Mouse (Mus musculus): ENCODE data around the gene Rab4a. TPM values are rescaled to one million over a fixed set of nuclear protein-coding genes. Genes with fewer than 3 reads are reported as not detected.

Gene Rab4a
- polyA plus RNA-seq, 1 experiment: 111 TPM

GRCm38 (mm10) chr8:123817747-123818146 is 12.0 kb downstream of the Rab4a start:
- TF ChIP-seq POLR2A (IDR thresholded peaks at IDR 0.05; ENCODE audit: borderline replicate concordance, insufficient read depth, low read length) (no peak), CTCF (IDR thresholded peaks at IDR 0.05; ENCODE audit: borderline replicate concordance, insufficient read depth, low read depth, low read length) (0 out of 2 replicates have a peak, but pooled peaks have one; percentile 11)
- Histone ChIP-seq H3K27ac (ENCODE audit: insufficient read depth, low read length) (no peak overlapping the region), H3K4me3 (replicated peaks; ENCODE audit: insufficient read depth, low read depth, low read length) (no peak overlapping the region), H3K4me1 (ENCODE audit: control insufficient read depth, insufficient read depth, low read length) (peaks cover 52% of the 10 kb centered on the region), H3K27me3 (ENCODE audit: control insufficient read depth, insufficient read depth, low read length) (no peaks in the 10 kb centered on the region)
- DNase-seq: no peak
- 90% methylated on average over 11 of the region's 11 CpGs for WGBS

- H3K4me1 ChIP-seq (ENCODE audit: control insufficient read depth, insufficient read depth, low read length): peaks cover 38% of the 10 kb centered on the region
- no peaks in the 10 kb centered on the region for H3K27me3 ChIP-seq (ENCODE audit: control insufficient read depth, insufficient read depth, low read length)
- H3K27ac ChIP-seq (ENCODE audit: insufficient read depth, low read length): no peak overlapping the region
- DNase-seq: no peak
- H3K4me3 ChIP-seq (replicated peaks; ENCODE audit: insufficient read depth, low read depth, low read length): no peak overlapping the region
- 77% methylated on average over 19 of the region's 19 CpGs for WGBS
- TF ChIP-seq CTCF (IDR thresholded peaks at IDR 0.05; ENCODE audit: borderline replicate concordance, insufficient read depth, low read depth, low read length): no peak
- TF ChIP-seq POLR2A (IDR thresholded peaks at IDR 0.05; ENCODE audit: borderline replicate concordance, insufficient read depth, low read length): no peak
Measured at GRCm38 (mm10) chr8:123819683-123820610, 14.2 kb downstream of the Rab4a start.

GRCm38 (mm10) chr8:123820780-123821179 is 15.0 kb downstream of the Rab4a start:
- Histone ChIP-seq H3K4me3 (replicated peaks; ENCODE audit: insufficient read depth, low read depth, low read length) (no peak overlapping the region), H3K27ac (ENCODE audit: insufficient read depth, low read length) (no peak overlapping the region), H3K27me3 (ENCODE audit: control insufficient read depth, insufficient read depth, low read length) (no peaks in the 10 kb centered on the region), H3K4me1 (ENCODE audit: control insufficient read depth, insufficient read depth, low read length) (peaks cover 35% of the 10 kb centered on the region)
- no peak for DNase-seq
- no peak for TF ChIP-seq POLR2A (IDR thresholded peaks at IDR 0.05; ENCODE audit: borderline replicate concordance, insufficient read depth, low read length)
- no peak for TF ChIP-seq CTCF (IDR thresholded peaks at IDR 0.05; ENCODE audit: borderline replicate concordance, insufficient read depth, low read depth, low read length)
- WGBS: 61% methylated on average over 6 of the region's 6 CpGs

- H3K4me1 ChIP-seq (ENCODE audit: control insufficient read depth, insufficient read depth, low read length): peaks cover 37% of the 10 kb centered on the region
- no peaks in the 10 kb centered on the region for H3K27me3 ChIP-seq (ENCODE audit: control insufficient read depth, insufficient read depth, low read length)
- H3K27ac ChIP-seq (ENCODE audit: insufficient read depth, low read length): no peak overlapping the region
- 96% methylated on average over 10 of the region's 10 CpGs for WGBS
- TF ChIP-seq CTCF (IDR thresholded peaks at IDR 0.05; ENCODE audit: borderline replicate concordance, insufficient read depth, low read depth, low read length) (peak; percentile 28; the same call in 1 of the 2 replicates), POLR2A (IDR thresholded peaks at IDR 0.05; ENCODE audit: borderline replicate concordance, insufficient read depth, low read length) (no peak)
- H3K4me3 ChIP-seq (replicated peaks; ENCODE audit: insufficient read depth, low read depth, low read length): no peak overlapping the region
- DNase-seq: no peak
Measured at GRCm38 (mm10) chr8:123823111-123823510, 17.3 kb downstream of the Rab4a start.

- no peak for DNase-seq
- Histone ChIP-seq H3K4me1 (ENCODE audit: control insufficient read depth, insufficient read depth, low read length) (peaks cover 43% of the 10 kb centered on the region), H3K27ac (ENCODE audit: insufficient read depth, low read length) (no peak overlapping the region), H3K27me3 (ENCODE audit: control insufficient read depth, insufficient read depth, low read length) (no peaks in the 10 kb centered on the region), H3K4me3 (replicated peaks; ENCODE audit: insufficient read depth, low read depth, low read length) (no peak overlapping the region)
- 95% methylated on average over 18 of the region's 18 CpGs for WGBS
- TF ChIP-seq CTCF (IDR thresholded peaks at IDR 0.05; ENCODE audit: borderline replicate concordance, insufficient read depth, low read depth, low read length) (no peak), POLR2A (IDR thresholded peaks at IDR 0.05; ENCODE audit: borderline replicate concordance, insufficient read depth, low read length) (no peak)
Measured at GRCm38 (mm10) chr8:123823532-123824123, 17.8 kb downstream of the Rab4a start.

GRCm38 (mm10) chr8:123826001-123826400 is 20.2 kb downstream of the Rab4a start:
- H3K27ac ChIP-seq (ENCODE audit: insufficient read depth, low read length): peak overlapping the region; percentile 12; the same call in 1 of the 2 replicates
- WGBS: 32% methylated on average over 9 of the region's 9 CpGs
- peaks cover 32% of the 10 kb centered on the region for H3K4me1 ChIP-seq (ENCODE audit: control insufficient read depth, insufficient read depth, low read length)
- DNase-seq: peak; percentile 45 to 47
- H3K27me3 ChIP-seq (ENCODE audit: control insufficient read depth, insufficient read depth, low read length): no peaks in the 10 kb centered on the region
- no peak overlapping the region for H3K4me3 ChIP-seq (replicated peaks; ENCODE audit: insufficient read depth, low read depth, low read length)
- TF ChIP-seq CTCF (IDR thresholded peaks at IDR 0.05; ENCODE audit: borderline replicate concordance, insufficient read depth, low read depth, low read length): peak; percentile 83
- no peak for TF ChIP-seq POLR2A (IDR thresholded peaks at IDR 0.05; ENCODE audit: borderline replicate concordance, insufficient read depth, low read length)

GRCm38 (mm10) chr8:123826758-123827157 is 21.0 kb downstream of the Rab4a start:
- TF ChIP-seq CTCF (IDR thresholded peaks at IDR 0.05; ENCODE audit: borderline replicate concordance, insufficient read depth, low read depth, low read length): no peak
- no peak overlapping the region for H3K4me3 ChIP-seq (replicated peaks; ENCODE audit: insufficient read depth, low read depth, low read length)
- H3K27me3 ChIP-seq (ENCODE audit: control insufficient read depth, insufficient read depth, low read length): no peaks in the 10 kb centered on the region
- peaks cover 29% of the 10 kb centered on the region for H3K4me1 ChIP-seq (ENCODE audit: control insufficient read depth, insufficient read depth, low read length)
- peak overlapping the region; percentile 12; the same call in 1 of the 2 replicates for H3K27ac ChIP-seq (ENCODE audit: insufficient read depth, low read length)
- peak; percentile 53 to 71 for DNase-seq
- WGBS: 14% methylated on average over 7 of the region's 7 CpGs
